Mouse (Mus musculus): ENCODE data around the gene Rasgrp4. TPM values are rescaled to one million over a fixed set of nuclear protein-coding genes. Genes with fewer than 3 reads are reported as not detected.

The Rasgrp4 gene
- polyA plus RNA-seq, 1 experiment from 2014 or later = 0.66 TPM

Other genes starting within 250 kb of the Rasgrp4 start
- gene Actn4, start 172.5 kb upstream of the Rasgrp4 start, polyA plus RNA-seq (2015; fragmentation: Nextera tagmentation; extraction: Ambion mirVana) = 360 and 374 TPM in 2 replicates
- gene Eif3k, start 153.0 kb upstream of the Rasgrp4 start, polyA plus RNA-seq (2015; fragmentation: Nextera tagmentation; extraction: Ambion mirVana) = 406 and 407 TPM in 2 replicates
- 9.7 and 10.1 TPM in 2 replicates for gene Map4k1, start 152.8 kb upstream of the Rasgrp4 start, polyA plus RNA-seq (2015; fragmentation: Nextera tagmentation; extraction: Ambion mirVana)
- 0.97 and 1.4 TPM in 2 replicates for gene Ryr1, start 9.7 kb upstream of the Rasgrp4 start, polyA plus RNA-seq (2015; fragmentation: Nextera tagmentation; extraction: Ambion mirVana)
- gene Fam98c, start 21.4 kb downstream of the Rasgrp4 start, polyA plus RNA-seq (2015; fragmentation: Nextera tagmentation; extraction: Ambion mirVana) = 20.0 and 20.4 TPM in 2 replicates
- gene Ggn, start 35.4 kb downstream of the Rasgrp4 start, polyA plus RNA-seq (2015; fragmentation: Nextera tagmentation; extraction: Ambion mirVana) = 0.94 and 1.0 TPM in 2 replicates
- 3.4 and 4.6 TPM in 2 replicates for gene Spred3, start 35.6 kb downstream of the Rasgrp4 start, polyA plus RNA-seq (2015; fragmentation: Nextera tagmentation; extraction: Ambion mirVana)
- gene Psmd8, start 45.9 kb downstream of the Rasgrp4 start, polyA plus RNA-seq (2015; fragmentation: Nextera tagmentation; extraction: Ambion mirVana) = 270 and 282 TPM in 2 replicates
- gene Catsperg1, start 79.2 kb downstream of the Rasgrp4 start, polyA plus RNA-seq (2015; fragmentation: Nextera tagmentation; extraction: Ambion mirVana) = 0.63 and 1.2 TPM in 2 replicates
- 1.5 and 1.7 TPM in 2 replicates for gene Kcnk6, start 97.7 kb downstream of the Rasgrp4 start, polyA plus RNA-seq (2015; fragmentation: Nextera tagmentation; extraction: Ambion mirVana)
- gene Yif1b, start 103.5 kb downstream of the Rasgrp4 start, polyA plus RNA-seq (2015; fragmentation: Nextera tagmentation; extraction: Ambion mirVana) = 134 and 143 TPM in 2 replicates
- 7.5 and 8.5 TPM in 2 replicates for gene 2200002D01Rik, start 113.6 kb downstream of the Rasgrp4 start, polyA plus RNA-seq (2015; fragmentation: Nextera tagmentation; extraction: Ambion mirVana)
- 270 and 295 TPM in 2 replicates for gene Spint2, start 147.1 kb downstream of the Rasgrp4 start, polyA plus RNA-seq (2015; fragmentation: Nextera tagmentation; extraction: Ambion mirVana)
- 19.6 and 25.1 TPM in 2 replicates for gene Ppp1r14a, start 154.5 kb downstream of the Rasgrp4 start, polyA plus RNA-seq (2015; fragmentation: Nextera tagmentation; extraction: Ambion mirVana)
- 3.0 and 3.5 TPM in 2 replicates for gene Dpf1, start 169.1 kb downstream of the Rasgrp4 start, polyA plus RNA-seq (2015; fragmentation: Nextera tagmentation; extraction: Ambion mirVana)

Measured in kidney, embryonic 16.5 days (tissue).